Mouse (Mus musculus): ENCODE data around the gene Serp2. TPM values are rescaled to one million over a fixed set of nuclear protein-coding genes. Genes with fewer than 3 reads are reported as not detected.

Gene Serp2
- polyA plus RNA-seq, 1 experiment from 2014 or later = 142 TPM

- WGBS = 91% methylated on average over 12 of the region's 12 CpGs
- H3K36me3 ChIP-seq = no peaks in the 10 kb centered on the region
- H3K27ac ChIP-seq (replicated peaks) = no peak overlapping the region
- no peak overlapping the region for H3K4me2 ChIP-seq
- no peak overlapping the region for H3K9ac ChIP-seq
- H3K4me3 ChIP-seq = no peak overlapping the region
- no peaks in the 10 kb centered on the region for H3K27me3 ChIP-seq
- ATAC-seq (ENCODE audit: low read depth) = no peak
- H3K4me1 ChIP-seq (replicated peaks) = peaks cover 8% of the 10 kb centered on the region; the same call in 1 of the 2 replicates
- no peaks in the 10 kb centered on the region for H3K9me3 ChIP-seq
Observed at GRCm38 (mm10) chr14:76592721-76593120, 36.0 kb upstream of the Serp2 start.

- Histone ChIP-seq H3K4me1 (replicated peaks) (peaks cover 8% of the 10 kb centered on the region; the same call in 1 of the 2 replicates), H3K9me3 (no peaks in the 10 kb centered on the region), H3K27ac (replicated peaks) (no peak overlapping the region), H3K9ac (no peak overlapping the region), H3K27me3 (no peaks in the 10 kb centered on the region), H3K4me3 (no peak overlapping the region), H3K36me3 (no peaks in the 10 kb centered on the region), H3K4me2 (no peak overlapping the region)
- ATAC-seq (ENCODE audit: low read depth) = no peak
- 92% methylated on average over 6 of the region's 6 CpGs for WGBS
Observed at GRCm38 (mm10) chr14:76592090-76592489, 35.4 kb upstream of the Serp2 start.

GRCm38 (mm10) chr14:76590134-76590533 is 33.4 kb upstream of the Serp2 start:
- ATAC-seq (ENCODE audit: low read depth) = no peak
- WGBS = 77% methylated on average over 7 of the region's 7 CpGs

GRCm38 (mm10) chr14:76589671-76590070 is 33.0 kb upstream of the Serp2 start:
- H3K4me1 ChIP-seq (replicated peaks) = 0 out of 2 replicates have a peak, but pooled peaks cover 4% of the 10 kb centered on the region
- H3K4me2 ChIP-seq = no peak overlapping the region
- no peak for ATAC-seq (ENCODE audit: low read depth)
- 67% methylated on average over 1 of the region's 1 CpGs for WGBS
- no peaks in the 10 kb centered on the region for H3K27me3 ChIP-seq
- H3K27ac ChIP-seq (replicated peaks) = no peak overlapping the region
- H3K9ac ChIP-seq = no peak overlapping the region
- no peaks in the 10 kb centered on the region for H3K36me3 ChIP-seq
- H3K9me3 ChIP-seq = no peaks in the 10 kb centered on the region
- no peak overlapping the region for H3K4me3 ChIP-seq

More at GRCm38 (mm10) chr14:76590134-76590533, 33.4 kb upstream of the Serp2 start:
- no peaks in the 10 kb centered on the region for H3K9me3 ChIP-seq
- no peak overlapping the region for H3K4me2 ChIP-seq
- H3K9ac ChIP-seq = no peak overlapping the region
- no peaks in the 10 kb centered on the region for H3K27me3 ChIP-seq
- H3K4me3 ChIP-seq = no peak overlapping the region
- H3K4me1 ChIP-seq (replicated peaks) = 0 out of 2 replicates have a peak, but pooled peaks cover 8% of the 10 kb centered on the region
- H3K36me3 ChIP-seq = no peaks in the 10 kb centered on the region
- no peak overlapping the region for H3K27ac ChIP-seq (replicated peaks)

GRCm38 (mm10) chr14:76585831-76586405 is 29.2 kb upstream of the Serp2 start:
- WGBS = 48% methylated on average over 13 of the region's 13 CpGs
- H3K4me2 ChIP-seq = no peak overlapping the region
- H3K27me3 ChIP-seq = no peaks in the 10 kb centered on the region
- no peaks in the 10 kb centered on the region for H3K9me3 ChIP-seq
- H3K36me3 ChIP-seq = no peaks in the 10 kb centered on the region
- ATAC-seq (ENCODE audit: low read depth) = no peak
- H3K4me3 ChIP-seq = no peak overlapping the region
- H3K9ac ChIP-seq = no peak overlapping the region
- no peak overlapping the region for H3K27ac ChIP-seq (replicated peaks)
- no peaks in the 10 kb centered on the region for H3K4me1 ChIP-seq (replicated peaks)

- Histone ChIP-seq H3K9me3 (no peaks in the 10 kb centered on the region), H3K27me3 (no peaks in the 10 kb centered on the region), H3K27ac (replicated peaks) (no peak overlapping the region), H3K4me2 (no peak overlapping the region), H3K4me1 (replicated peaks) (no peaks in the 10 kb centered on the region), H3K4me3 (no peak overlapping the region), H3K9ac (no peak overlapping the region), H3K36me3 (no peaks in the 10 kb centered on the region)
- no peak for ATAC-seq (ENCODE audit: low read depth)
- 91% methylated on average over 7 of the region's 7 CpGs for WGBS
Observed at GRCm38 (mm10) chr14:76583985-76584384, 27.3 kb upstream of the Serp2 start.

GRCm38 (mm10) chr14:76581974-76582922 is 25.6 kb upstream of the Serp2 start:
- H3K9me3 ChIP-seq = no peaks in the 10 kb centered on the region
- no peak for ATAC-seq (ENCODE audit: low read depth)
- WGBS = 90% methylated on average over 6 of the region's 6 CpGs

GRCm38 (mm10) chr14:76579660-76580061 is 23.0 kb upstream of the Serp2 start:
- WGBS = 79% methylated on average over 2 of the region's 2 CpGs
- Histone ChIP-seq H3K4me3 (no peak overlapping the region), H3K4me1 (replicated peaks) (no peaks in the 10 kb centered on the region), H3K9me3 (no peaks in the 10 kb centered on the region), H3K9ac (no peak overlapping the region), H3K36me3 (no peaks in the 10 kb centered on the region), H3K27ac (replicated peaks) (no peak overlapping the region), H3K4me2 (no peak overlapping the region), H3K27me3 (no peaks in the 10 kb centered on the region)
- ATAC-seq (ENCODE audit: low read depth) = no peak

More at GRCm38 (mm10) chr14:76581974-76582922, 25.6 kb upstream of the Serp2 start:
- no peaks in the 10 kb centered on the region for H3K27me3 ChIP-seq
- H3K9ac ChIP-seq = no peak overlapping the region
- no peak overlapping the region for H3K4me3 ChIP-seq
- H3K4me2 ChIP-seq = no peak overlapping the region
- H3K27ac ChIP-seq (replicated peaks) = no peak overlapping the region
- no peaks in the 10 kb centered on the region for H3K4me1 ChIP-seq (replicated peaks)
- no peaks in the 10 kb centered on the region for H3K36me3 ChIP-seq

- H3K4me1 ChIP-seq (replicated peaks) = no peaks in the 10 kb centered on the region
- no peaks in the 10 kb centered on the region for H3K27me3 ChIP-seq
- WGBS = 56% methylated on average over 2 of the region's 2 CpGs
- ATAC-seq (ENCODE audit: low read depth) = no peak
- no peak overlapping the region for H3K4me2 ChIP-seq
- H3K36me3 ChIP-seq = no peaks in the 10 kb centered on the region
- no peak overlapping the region for H3K4me3 ChIP-seq
- no peaks in the 10 kb centered on the region for H3K9me3 ChIP-seq
- no peak overlapping the region for H3K9ac ChIP-seq
- H3K27ac ChIP-seq (replicated peaks) = no peak overlapping the region
Observed at GRCm38 (mm10) chr14:76577840-76578239, 21.2 kb upstream of the Serp2 start.

GRCm38 (mm10) chr14:76570292-76570691 is 13.6 kb upstream of the Serp2 start:
- no peak for ATAC-seq (ENCODE audit: low read depth)
- 85% methylated on average over 7 of the region's 7 CpGs for WGBS

GRCm38 (mm10) chr14:76569271-76569961 is 12.7 kb upstream of the Serp2 start:
- ATAC-seq (ENCODE audit: low read depth) = no peak

More at GRCm38 (mm10) chr14:76570292-76570691, 13.6 kb upstream of the Serp2 start:
- H3K4me3 ChIP-seq = no peak overlapping the region
- H3K27me3 ChIP-seq = no peaks in the 10 kb centered on the region
- H3K27ac ChIP-seq (replicated peaks) = no peak overlapping the region
- H3K9ac ChIP-seq = no peak overlapping the region
- no peak overlapping the region for H3K4me2 ChIP-seq
- no peaks in the 10 kb centered on the region for H3K36me3 ChIP-seq
- no peaks in the 10 kb centered on the region; the same call in 1 of the 2 replicates for H3K4me1 ChIP-seq (replicated peaks)
- no peaks in the 10 kb centered on the region for H3K9me3 ChIP-seq

GRCm38 (mm10) chr14:76568548-76568947 is 11.9 kb upstream of the Serp2 start:
- Histone ChIP-seq H3K9me3 (no peaks in the 10 kb centered on the region), H3K9ac (no peak overlapping the region), H3K4me2 (no peak overlapping the region), H3K36me3 (no peaks in the 10 kb centered on the region), H3K4me1 (replicated peaks) (no peaks in the 10 kb centered on the region; the same call in 1 of the 2 replicates), H3K4me3 (no peak overlapping the region), H3K27ac (replicated peaks) (no peak overlapping the region), H3K27me3 (no peaks in the 10 kb centered on the region)
- ATAC-seq (ENCODE audit: low read depth) = no peak
- 81% methylated on average over 9 of the region's 9 CpGs for WGBS

More at GRCm38 (mm10) chr14:76569271-76569961, 12.7 kb upstream of the Serp2 start:
- H3K4me3 ChIP-seq = no peak overlapping the region
- no peaks in the 10 kb centered on the region for H3K27me3 ChIP-seq
- no peak overlapping the region for H3K9ac ChIP-seq
- no peak overlapping the region for H3K4me2 ChIP-seq
- H3K9me3 ChIP-seq = no peaks in the 10 kb centered on the region
- no peak overlapping the region for H3K27ac ChIP-seq (replicated peaks)
- 65% methylated on average over 9 of the region's 9 CpGs for WGBS
- no peaks in the 10 kb centered on the region; the same call in 1 of the 2 replicates for H3K4me1 ChIP-seq (replicated peaks)
- H3K36me3 ChIP-seq = no peaks in the 10 kb centered on the region

All from neural tube, embryonic 13.5 days (tissue).